Mouse (Mus musculus): ENCODE data around the gene Ece1. TPM values are rescaled to one million over a fixed set of nuclear protein-coding genes. Genes with fewer than 3 reads are reported as not detected.

Gene Ece1
- polyA plus RNA-seq, 1 experiment = 1.7 TPM

DNA sequence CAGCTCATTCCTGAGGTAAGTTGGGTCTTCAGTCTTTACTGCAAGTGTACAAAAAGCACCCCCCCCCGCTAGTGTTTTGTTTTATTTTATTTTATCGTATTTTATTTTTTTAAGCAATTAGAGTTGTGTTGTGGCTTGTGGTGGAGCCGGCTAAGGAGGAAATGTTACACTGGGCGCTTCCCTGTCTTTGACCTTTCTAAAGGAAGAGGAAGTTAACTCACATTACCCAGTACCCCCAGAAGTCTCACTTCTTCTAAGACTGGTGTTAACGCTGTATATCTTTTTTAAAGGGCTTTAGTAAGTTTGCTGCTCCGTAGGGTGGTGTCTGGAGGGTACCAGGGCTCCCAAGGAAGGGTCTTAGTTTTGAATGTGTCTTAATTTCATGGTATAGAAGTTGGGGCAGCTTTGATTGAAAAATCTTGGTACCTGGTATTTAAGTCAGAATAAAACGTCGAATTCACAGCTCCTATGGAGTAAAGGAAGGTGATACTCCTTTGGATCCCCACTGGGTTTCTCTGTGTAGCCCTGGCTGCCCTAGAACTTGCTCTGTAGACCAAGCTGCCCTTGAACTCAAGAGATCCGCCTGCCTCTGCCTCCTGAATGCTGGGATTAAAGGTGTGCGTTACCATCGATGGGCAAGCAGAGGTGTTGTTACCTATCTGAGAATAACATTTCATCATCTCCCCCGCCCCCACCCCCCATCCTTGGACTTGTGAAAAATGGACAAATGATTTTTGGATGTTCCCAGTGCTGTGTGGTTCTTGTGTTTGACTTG is 132.7 kb downstream of the Ece1 start:
- TF ChIP-seq GATA1 (IDR thresholded peaks at IDR 0.05; ENCODE audit: low read length) = no peak

- no peak for TF ChIP-seq GATA1 (IDR thresholded peaks at IDR 0.05; ENCODE audit: low read length)
Observed at GRCm38 (mm10) chr4:137995399-137995798, 133.4 kb downstream of the Ece1 start.

DNA sequence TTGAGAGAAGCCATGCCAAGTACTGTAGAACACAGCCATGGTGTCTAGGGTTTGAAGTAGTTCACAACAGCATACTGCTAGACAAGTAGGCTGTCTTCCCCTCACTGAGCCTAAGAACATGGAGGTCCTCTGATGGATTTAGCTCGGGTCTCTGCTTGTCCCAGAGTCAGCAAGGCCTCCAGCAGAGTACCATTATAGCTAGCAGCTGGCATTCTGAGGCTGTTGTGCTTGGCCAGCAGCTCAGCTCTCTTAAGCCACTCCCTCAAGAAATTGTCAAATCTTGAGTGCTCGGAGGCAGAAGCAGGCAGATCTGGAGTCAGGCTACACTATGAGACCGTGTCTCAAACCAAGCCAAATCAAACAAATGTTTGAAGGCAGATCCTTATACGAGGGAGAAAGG is 136.2 kb downstream of the Ece1 start:
- no peak for TF ChIP-seq GATA1 (IDR thresholded peaks at IDR 0.05; ENCODE audit: low read length)

DNA sequence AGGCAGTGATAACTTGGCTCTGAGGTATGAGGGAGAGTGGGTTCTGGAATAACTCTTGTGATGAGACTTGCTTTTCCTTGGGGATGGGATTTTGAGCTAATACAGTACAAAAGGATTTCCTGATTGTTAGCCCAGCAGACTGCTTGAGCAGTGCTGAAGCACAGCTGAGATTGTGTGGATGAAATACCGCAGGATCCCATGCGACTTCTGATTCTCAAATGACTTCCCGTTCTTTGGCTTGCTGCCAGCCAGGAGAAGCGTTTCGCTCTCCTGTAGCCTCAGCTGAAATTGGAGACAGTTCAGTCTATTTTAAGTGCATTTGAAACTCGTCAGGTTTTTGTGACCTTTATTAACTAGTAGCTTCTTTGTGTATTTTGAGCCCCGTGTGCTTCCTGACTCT is 138.6 kb downstream of the Ece1 start:
- TF ChIP-seq GATA1 (IDR thresholded peaks at IDR 0.05; ENCODE audit: low read length) = no peak

DNA sequence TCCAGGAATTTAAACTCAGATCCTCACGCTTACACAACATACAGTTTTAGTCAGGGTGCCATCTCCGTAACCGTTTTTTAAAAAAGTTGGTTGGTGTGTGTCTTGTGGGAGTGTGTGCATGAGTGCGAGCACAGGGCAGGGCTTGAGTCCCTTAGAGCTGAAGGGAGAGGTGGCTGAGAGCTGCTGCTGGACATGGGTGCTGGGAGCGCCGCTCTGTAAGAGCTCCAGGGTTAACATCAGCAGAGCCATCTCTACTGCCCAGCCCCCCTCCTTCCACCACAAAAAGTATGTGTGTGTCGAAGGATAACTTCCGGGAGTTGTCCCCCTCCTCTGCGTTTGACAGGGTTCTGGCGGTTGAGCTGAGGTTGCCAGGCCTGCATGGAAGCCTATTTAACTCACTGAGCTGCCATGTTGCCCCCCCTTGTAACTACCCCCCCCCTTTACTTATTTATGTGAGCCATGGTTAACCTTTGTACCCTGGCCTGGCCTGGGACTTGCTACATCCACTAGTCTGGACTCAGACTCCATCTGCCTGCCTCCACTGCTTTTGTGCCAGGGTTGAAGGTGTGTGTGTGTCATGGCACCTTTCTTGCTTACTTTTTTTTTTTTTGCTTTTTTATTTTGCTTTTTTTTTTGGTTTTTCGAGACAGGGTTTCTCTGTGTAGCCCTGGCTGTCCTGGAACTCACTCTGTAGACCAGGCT is 142.0 kb downstream of the Ece1 start:
- TF ChIP-seq GATA1 (IDR thresholded peaks at IDR 0.05; ENCODE audit: low read length) = no peak

DNA sequence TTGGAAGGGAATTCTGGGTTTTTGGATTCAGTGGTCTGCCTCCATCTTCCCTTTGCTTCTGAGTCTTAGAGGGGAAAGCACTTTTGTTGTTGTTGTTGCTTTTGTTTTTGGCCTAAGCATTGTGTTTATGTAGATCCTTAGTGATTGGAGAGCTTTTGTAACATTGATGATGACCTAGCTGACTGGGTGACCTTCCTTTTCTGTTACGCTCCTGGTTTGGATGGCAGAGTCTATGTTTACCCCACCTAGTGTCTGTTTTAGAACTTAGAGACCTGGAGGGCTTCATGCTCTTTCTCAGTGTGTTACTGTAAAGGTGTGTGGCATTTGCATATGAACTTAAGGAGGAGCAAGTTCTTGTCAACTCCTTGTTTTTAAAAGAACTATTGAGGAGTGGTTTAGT is 143.7 kb downstream of the Ece1 start:
- TF ChIP-seq GATA1 (IDR thresholded peaks at IDR 0.05; ENCODE audit: low read length) = no peak

DNA sequence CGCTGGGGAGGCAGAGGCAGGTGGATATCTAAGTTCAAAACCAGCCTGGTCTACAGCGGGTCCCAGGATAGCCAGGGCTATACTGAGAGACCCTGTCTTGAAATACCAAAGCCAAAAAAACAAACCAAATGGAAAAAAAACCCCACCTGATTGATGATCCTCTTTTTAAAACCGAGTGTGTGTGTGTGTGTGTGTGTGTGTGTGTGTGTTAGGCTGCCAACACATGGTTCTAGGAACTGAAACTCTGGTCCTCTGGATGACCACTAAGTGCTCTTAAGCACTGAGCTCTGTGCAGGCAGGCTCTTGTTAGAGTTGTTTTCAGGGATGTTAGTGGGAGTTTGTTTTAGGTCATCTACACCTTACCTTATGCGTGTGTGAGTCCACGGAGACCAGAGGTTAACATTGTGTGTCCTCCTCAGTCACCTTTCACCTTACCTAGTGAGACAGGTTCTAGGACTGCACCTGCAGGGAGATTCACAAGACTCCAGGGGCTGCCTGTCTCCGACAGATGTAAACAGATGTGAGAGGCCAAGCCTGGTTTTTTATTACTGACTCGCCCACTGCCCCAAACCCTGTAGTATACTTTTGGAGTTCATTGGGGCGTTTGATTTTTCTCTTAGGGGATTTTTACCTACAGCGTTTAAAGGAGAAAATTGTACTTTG is 145.0 kb downstream of the Ece1 start:
- TF ChIP-seq GATA1 (IDR thresholded peaks at IDR 0.05; ENCODE audit: low read length) = no peak

DNA sequence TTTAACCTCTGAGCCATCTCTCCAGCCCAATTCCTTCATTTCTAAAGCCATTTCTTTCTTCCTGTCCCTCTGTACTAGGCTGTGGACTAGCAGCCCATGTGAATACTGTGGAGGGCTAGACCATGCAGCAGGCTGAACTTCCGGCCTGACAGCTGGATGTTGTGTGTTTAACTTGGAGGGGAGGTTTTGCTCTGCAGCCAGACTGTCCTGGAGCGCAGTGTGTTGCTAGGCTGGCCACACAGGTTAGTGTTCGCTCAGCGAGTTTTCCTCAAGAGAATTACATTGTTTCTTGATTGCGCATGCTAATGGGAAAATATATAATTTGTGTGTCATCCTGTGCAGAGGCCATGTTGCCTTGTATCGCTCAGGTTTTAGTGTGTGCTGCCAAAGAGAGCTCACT is 146.6 kb downstream of the Ece1 start:
- TF ChIP-seq GATA1 (IDR thresholded peaks at IDR 0.05; ENCODE audit: low read length) = no peak

DNA sequence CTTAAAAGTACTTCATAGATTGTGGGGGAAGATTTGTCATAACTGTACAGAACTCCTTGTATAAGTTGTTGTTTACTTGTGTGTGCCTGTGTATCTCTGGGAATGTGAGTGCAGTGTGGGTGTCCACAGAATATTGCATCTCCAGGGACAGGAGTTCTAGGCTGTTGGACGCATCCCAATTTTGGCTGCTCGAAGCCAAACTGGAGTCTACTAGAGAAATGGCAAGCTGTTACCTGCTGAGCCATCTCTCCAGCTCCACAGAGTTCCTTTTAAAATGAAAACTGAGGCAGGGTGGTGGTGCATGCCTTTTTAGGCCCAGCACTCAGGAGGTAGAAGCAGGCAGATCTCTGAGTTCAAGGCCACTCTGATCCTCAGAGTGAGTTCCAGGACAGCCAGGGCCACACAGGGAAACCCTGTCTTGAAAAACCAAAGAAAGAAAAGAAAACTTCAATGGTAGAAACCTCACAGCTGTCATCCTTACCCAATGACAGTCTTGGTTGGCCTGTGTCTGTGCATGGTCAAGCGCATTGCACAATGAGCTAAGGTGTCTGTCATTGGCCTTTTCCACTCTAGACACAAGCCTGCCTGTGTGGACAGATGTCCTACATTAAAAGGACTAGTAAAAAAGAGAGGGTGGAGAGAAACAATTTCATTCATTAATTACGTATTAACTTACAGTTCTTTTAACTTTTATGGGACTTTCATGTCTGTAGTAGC is 147.9 kb downstream of the Ece1 start:
- no peak for TF ChIP-seq GATA1 (IDR thresholded peaks at IDR 0.05; ENCODE audit: low read length)

DNA sequence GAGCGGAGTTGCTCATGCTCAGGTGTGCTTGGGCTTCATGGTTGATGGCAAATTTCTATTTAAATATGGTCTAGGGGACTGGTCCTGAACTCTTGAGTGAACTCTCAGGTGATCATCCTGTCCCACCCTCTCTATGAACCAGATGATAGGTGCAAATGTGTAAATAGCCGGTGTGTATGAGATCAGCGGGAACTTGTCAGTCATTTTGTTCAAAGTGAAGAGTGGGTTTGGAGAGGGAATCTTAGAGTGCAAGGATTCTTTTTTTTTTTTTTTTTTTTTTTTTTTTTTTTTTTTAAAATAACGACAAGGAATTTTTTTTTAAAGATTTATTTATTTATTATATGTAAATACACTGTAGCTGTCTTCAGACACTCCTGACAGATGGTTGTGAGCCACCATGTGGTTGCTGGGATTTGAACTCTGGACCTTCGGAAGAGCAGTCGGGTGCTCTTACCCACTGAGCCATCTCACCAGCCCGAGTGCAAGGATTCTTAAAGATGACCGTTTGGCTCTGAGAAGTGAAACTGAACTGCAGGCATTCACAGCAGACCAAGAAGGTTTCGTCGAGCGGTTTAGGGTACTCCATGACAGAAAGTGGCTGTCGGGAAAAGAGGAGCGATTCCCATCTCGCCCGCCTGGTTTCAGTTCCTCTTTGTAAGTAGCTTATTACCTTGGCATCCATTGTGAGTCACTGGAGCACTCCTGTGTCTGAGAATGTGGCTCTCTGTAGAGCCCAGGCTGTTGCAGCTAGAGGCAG is 151.9 kb downstream of the Ece1 start:
- TF ChIP-seq GATA1 (IDR thresholded peaks at IDR 0.05; ENCODE audit: low read length) = no peak

Other genes starting within 250 kb of the Ece1 start
- not detected in 2 replicates for gene Rap1gap, start 197.5 kb upstream of the Ece1 start, polyA plus RNA-seq (2012)
- not detected in 2 replicates for gene Alpl, start 65.9 kb upstream of the Ece1 start, polyA plus RNA-seq (2012)
- 67.6 and 88.6 TPM in 2 replicates for gene Eif4g3, start 130.8 kb downstream of the Ece1 start, polyA plus RNA-seq (2012)

All from G1E-ER4 (cell line).